21 mouse cellular contexts compared by ENCODE assay signal in the genomic region with DNA sequence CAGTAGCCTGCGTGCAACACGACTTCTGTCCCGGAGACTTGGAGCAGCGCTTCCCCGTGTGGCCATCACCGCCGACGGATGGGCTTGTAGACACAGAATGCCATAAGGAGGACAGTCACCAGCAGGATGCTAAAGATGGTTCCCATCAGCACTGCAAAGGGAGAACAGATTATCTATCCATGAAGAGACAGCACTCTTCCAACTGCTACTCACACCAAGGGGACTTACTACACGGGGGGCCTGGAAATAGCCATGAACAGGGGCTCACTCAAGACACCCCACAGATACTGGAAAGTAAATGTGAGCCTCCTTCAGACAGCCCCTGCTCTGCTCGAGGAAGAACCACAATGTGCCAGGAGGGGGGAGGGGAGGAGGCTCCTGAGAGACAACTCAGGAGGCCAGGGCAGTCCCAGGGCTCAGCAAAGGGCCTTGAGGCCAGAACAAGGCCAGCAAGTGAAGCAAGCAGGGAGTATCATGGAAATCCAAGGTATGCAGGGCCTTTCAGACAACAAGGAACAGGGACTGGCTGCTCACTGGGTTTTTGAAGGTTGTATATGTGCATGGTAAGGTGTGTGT. TPM values are rescaled to one million over a fixed set of nuclear protein-coding genes. Genes with fewer than 3 reads are reported as not detected.
A peak's percentile ranks its signal among the peaks of the same experiment; 100 is the strongest.
DNase-seq lines count a peak whose midpoint lies in the region; ATAC-seq lines count a peak whose summit lies in the region.
"Had no signal": no experiment of that assay in that cellular context is flagged by ENCODE, and none has a peak within 500 bp of the region (broad histone marks: within the 10 kb centered on the region; RNA-seq: fewer than 3 reads in every experiment).

No protein-coding gene starts in this region.

- DNase-seq in cerebellum, adult 11-12 months, result peak; percentile 38
- no peak for DNase-seq in cerebellum, postnatal 4 days (ENCODE audit: low spot score in 2 of 2)
- DNase-seq in limb, embryonic 10.5 days (ENCODE audit: low spot score), result no peak
- peak; percentile 57 for DNase-seq in ovary, postnatal 36 days (ENCODE audit: low spot score)
- DNase-seq in ovary, postnatal 14 days (ENCODE audit: low spot score), result no peak
- DNase-seq in urinary bladder, postnatal 36 days (ENCODE audit: low spot score in 2 of 2), result no peak
- DNase-seq: kidney, adult 8-10 months; kidney, postnatal 4 days; right cerebral cortex, postnatal 4 days had no signal

- no peak for ATAC-seq in limb, embryonic 12.5 days (ENCODE audit: insufficient number of reproducible peaks, insufficient read depth, low FRiP score, low TSS enrichment, low read depth)
- no peak for ATAC-seq in megakaryocyte-erythroid progenitor cell, adult 5-6 weeks (replicated peaks; ENCODE audit: low FRiP score, low TSS enrichment, poor library complexity, severe bottlenecking)
- ATAC-seq: activated CD4-positive, CD25-positive, alpha-beta regulatory T cell, adult 4 months; forebrain, embryonic 16.5 days had no signal

- WGBS in limb, embryonic 12.5 days, result 76% methylated on average over 10 of the region's 10 CpGs
- 82% methylated on average over 10 of the region's 10 CpGs for whole genome bisulfite sequencing in limb, embryonic 10.5 days

- H3K4me1 ChIP-seq in limb, embryonic 12.5 days (replicated peaks), result peaks cover 46% of the 10 kb centered on the region
- H3K4me1 ChIP-seq in limb, embryonic 10.5 days, result peaks cover 55% of the 10 kb centered on the region

- no peaks in the 10 kb centered on the region for H3K9me3 ChIP-seq in limb, embryonic 12.5 days
- H3K9me3 ChIP-seq in limb, embryonic 10.5 days (replicated peaks), result no peaks in the 10 kb centered on the region
- H3K9me3 ChIP-seq: lung, embryonic 15.5 days had no signal

- H3K27me3 ChIP-seq in limb, embryonic 12.5 days, result no peaks in the 10 kb centered on the region
- H3K27me3 ChIP-seq in limb, embryonic 10.5 days (ENCODE audit: low read depth, poor library complexity, severe bottlenecking), result no peaks in the 10 kb centered on the region
- H3K27me3 ChIP-seq: lung, embryonic 15.5 days had no signal

- H3K9ac ChIP-seq in limb, embryonic 12.5 days (replicated peaks), result no peak overlapping the region
- H3K9ac ChIP-seq: lung, embryonic 15.5 days had no signal

- peaks cover 53% of the 10 kb centered on the region for H3K36me3 ChIP-seq in limb, embryonic 12.5 days
- H3K36me3 ChIP-seq in limb, embryonic 10.5 days, result peaks cover 75% of the 10 kb centered on the region

- H3K27ac ChIP-seq in limb, embryonic 12.5 days, result 0 out of 2 replicates have a peak overlapping the region, but pooled peaks have one; percentile 56
- no peak overlapping the region for H3K27ac ChIP-seq in limb, embryonic 10.5 days
- H3K27ac ChIP-seq: lung, embryonic 15.5 days had no signal

- no peak overlapping the region for H3K4me3 ChIP-seq in limb, embryonic 12.5 days (replicated peaks)
- no peak overlapping the region for H3K4me3 ChIP-seq in limb, embryonic 10.5 days
- H3K4me3 ChIP-seq: lung, embryonic 15.5 days; myocyte had no signal

- H3K4me2 ChIP-seq in limb, embryonic 12.5 days, result no peak overlapping the region
- H3K4me2 ChIP-seq: lung, embryonic 15.5 days had no signal

RNA-seq across cellular contexts. Expression of gene 1500011B03Rik, which starts 14.0 kb away (rescaled TPM):
- 95.7 and 99.3 TPM in 2 replicates for polyA plus RNA-seq in limb, embryonic 12.5 days (2016; fragmentation: Nextera tagmentation; extraction: Ambion mirVana)
- polyA plus RNA-seq in limb, embryonic 10.5 days (2016; fragmentation: Nextera tagmentation; extraction: Ambion mirVana), result 92.0 and 92.4 TPM in 2 replicates
- 55.0 and 65.2 TPM in 2 replicates for total RNA-seq in megakaryocyte-erythroid progenitor cell, adult 5-6 weeks (2014; fragmentation: Nextera tagmentation)
- 49.4 and 53.2 TPM in 2 replicates for total RNA-seq in megakaryocyte-erythroid progenitor cell, adult 5-6 weeks (2017)

RNA-seq across cellular contexts. Expression of gene Git2, which starts 34.0 kb away (rescaled TPM):
- 46.8 and 48.8 TPM in 2 replicates for polyA plus RNA-seq in limb, embryonic 12.5 days (2016; fragmentation: Nextera tagmentation; extraction: Ambion mirVana)
- 36.1 and 44.8 TPM in 2 replicates for polyA plus RNA-seq in limb, embryonic 10.5 days (2016; fragmentation: Nextera tagmentation; extraction: Ambion mirVana)
- total RNA-seq in megakaryocyte-erythroid progenitor cell, adult 5-6 weeks (2014; fragmentation: Nextera tagmentation), result 81.5 and 99.6 TPM in 2 replicates
- total RNA-seq in megakaryocyte-erythroid progenitor cell, adult 5-6 weeks (2017), result 45.2 and 48.5 TPM in 2 replicates

RNA-seq across cellular contexts. Expression of gene Ankrd13a, which starts 34.8 kb away (rescaled TPM):
- 52.9 and 58.5 TPM in 2 replicates for polyA plus RNA-seq in limb, embryonic 12.5 days (2016; fragmentation: Nextera tagmentation; extraction: Ambion mirVana)
- polyA plus RNA-seq in limb, embryonic 10.5 days (2016; fragmentation: Nextera tagmentation; extraction: Ambion mirVana), result 43.1 and 44.0 TPM in 2 replicates
- total RNA-seq in megakaryocyte-erythroid progenitor cell, adult 5-6 weeks (2014; fragmentation: Nextera tagmentation), result 351 and 396 TPM in 2 replicates
- total RNA-seq in megakaryocyte-erythroid progenitor cell, adult 5-6 weeks (2017), result 330 and 379 TPM in 2 replicates

RNA-seq across cellular contexts. Expression of gene 4930519G04Rik, which starts 44.2 kb away (rescaled TPM):
- polyA plus RNA-seq in limb, embryonic 12.5 days (2016; fragmentation: Nextera tagmentation; extraction: Ambion mirVana), result not detected in 2 replicates
- polyA plus RNA-seq in limb, embryonic 10.5 days (2016; fragmentation: Nextera tagmentation; extraction: Ambion mirVana), result not detected in 2 replicates
- not detected in 2 replicates for total RNA-seq in megakaryocyte-erythroid progenitor cell, adult 5-6 weeks (2014; fragmentation: Nextera tagmentation)
- total RNA-seq in megakaryocyte-erythroid progenitor cell, adult 5-6 weeks (2017), result not detected in 2 replicates
- total RNA-seq: gastrocnemius, adult 18-20 months; layer of hippocampus, postnatal 25 days had no signal
- polyA plus RNA-seq: activated CD4-positive, CD25-positive, alpha-beta regulatory T cell, adult 4 months; forebrain, embryonic 16.5 days; heart, postnatal 0 days; limb, embryonic 11.5 days; lung, embryonic 15.5 days; myocyte; thymus, postnatal 0 days had no signal

RNA-seq across cellular contexts. Expression of gene Gm9936, which starts 49.2 kb away (rescaled TPM):
- 0.23 and 0.31 TPM in 2 replicates for polyA plus RNA-seq in limb, embryonic 12.5 days (2016; fragmentation: Nextera tagmentation; extraction: Ambion mirVana)
- not detected in 2 replicates for polyA plus RNA-seq in limb, embryonic 10.5 days (2016; fragmentation: Nextera tagmentation; extraction: Ambion mirVana)
- not detected in 2 replicates for total RNA-seq in megakaryocyte-erythroid progenitor cell, adult 5-6 weeks (2014; fragmentation: Nextera tagmentation)
- not detected in 2 replicates for total RNA-seq in megakaryocyte-erythroid progenitor cell, adult 5-6 weeks (2017)
- total RNA-seq: gastrocnemius, adult 18-20 months; granulocyte monocyte progenitor cell, adult 5-6 weeks had no signal
- polyA plus RNA-seq: activated CD4-positive, CD25-positive, alpha-beta regulatory T cell, adult 4 months; heart, postnatal 0 days; lung, embryonic 15.5 days; thymus, postnatal 0 days had no signal

Comparison
In these comparisons a context has a peak if more than half of its experiments do, and no peak if none do; other contexts are left out.
1. DNase-seq: peak in cerebellum, adult 11-12 months (single experiment) and ovary, postnatal 36 days (single experiment); none in cerebellum, postnatal 4 days (0 of 2), limb, embryonic 10.5 days (single experiment), ovary, postnatal 14 days (single experiment) and urinary bladder, postnatal 36 days (0 of 2).